Mouse (Mus musculus) liver, adult 2 months (tissue): ENCODE data around the gene Ezh1.

Experiments
- CTCF ChIP-seq: fragments of 200-500 bp; IDR thresholded peaks from 2 replicates; pipeline ENCODE4 v1.5.1; 2011; ENCODE audit warnings: low read depth, low read length, control low read depth
- POLR2A ChIP-seq: fragments of 200-500 bp; IDR thresholded peaks from 2 replicates; pipeline ENCODE4 v1.6.1; 2011; ENCODE audit warnings: low read length, control low read depth; ENCODE audit not compliant: insufficient read depth; ENCODE audit errors: extremely low read depth

GRCm38 (mm10) chr11:101164351-101164665 is 62.0 kb downstream of the Ezh1 start:
- TF ChIP-seq POLR2A (no peak), CTCF (no peak)
